In the genomic region with DNA sequence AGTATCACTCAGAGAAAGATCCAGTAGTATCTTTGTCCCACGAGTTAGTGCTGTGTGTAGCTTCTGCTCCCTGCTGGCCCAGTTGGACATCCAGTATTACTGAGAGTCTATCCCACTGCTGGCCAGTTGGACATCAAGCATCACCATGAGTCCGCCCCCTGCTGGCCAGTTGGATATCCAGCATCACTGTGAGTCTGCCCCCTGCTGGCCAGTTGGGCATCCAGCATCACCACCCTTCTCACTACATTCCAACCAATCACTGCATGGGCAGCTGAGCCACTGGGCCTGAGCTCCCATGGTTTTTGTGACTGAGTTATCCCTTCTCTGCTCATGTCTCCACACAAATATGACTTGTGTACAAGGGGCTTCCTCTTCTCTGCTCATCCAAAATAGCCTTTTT, we compare ENCODE assay signal across 8 mouse cellular contexts. TPM values are rescaled to one million over a fixed set of nuclear protein-coding genes. Genes with fewer than 3 reads are reported as not detected.
DNase-seq lines count a peak whose midpoint lies in the region; ATAC-seq and TF ChIP-seq lines count a peak whose summit lies in the region.

No protein-coding gene starts in this region.

- TF ChIP-seq CTCF in midbrain, postnatal 0 days (IDR thresholded peaks at IDR 0.05): peak; percentile 68

- intact Hi-C loops in heart, postnatal 36 days (cut with DNase I): no loop called here

- no peak overlapping the region for H3K4me2 ChIP-seq in midbrain, postnatal 0 days (ENCODE audit: low read depth, low read length, poor library complexity, severe bottlenecking)
- no peak overlapping the region for H3K4me2 ChIP-seq in midbrain, embryonic 15.5 days
- no peak overlapping the region for H3K4me2 ChIP-seq in intestine, embryonic 15.5 days (replicated peaks)

- no peaks in the 10 kb centered on the region for H3K36me3 ChIP-seq in midbrain, postnatal 0 days (ENCODE audit: insufficient read depth, low read length)
- no peaks in the 10 kb centered on the region for H3K36me3 ChIP-seq in midbrain, embryonic 15.5 days (replicated peaks)
- H3K36me3 ChIP-seq in intestine, embryonic 15.5 days: no peaks in the 10 kb centered on the region

- H3K4me3 ChIP-seq in midbrain, postnatal 0 days (ENCODE audit: low read depth, low read length): no peak overlapping the region
- H3K4me3 ChIP-seq in midbrain, embryonic 15.5 days: no peak overlapping the region
- no peak overlapping the region for H3K4me3 ChIP-seq in intestine, embryonic 15.5 days (replicated peaks)

- H3K4me1 ChIP-seq in midbrain, postnatal 0 days (ENCODE audit: insufficient read depth, low read length): no peaks in the 10 kb centered on the region
- no peaks in the 10 kb centered on the region for H3K4me1 ChIP-seq in midbrain, embryonic 15.5 days
- H3K4me1 ChIP-seq in intestine, embryonic 15.5 days (replicated peaks): no peaks in the 10 kb centered on the region

- DNase-seq in cerebellum, postnatal 10 days: peak; percentile 20 to 36
- DNase-seq in midbrain, postnatal 0 days (ENCODE audit: low spot score): no peak
- peak; percentile 19 to 58 for DNase-seq in heart, postnatal 36 days
- DNase-seq in natural killer cell, adult 2 months (ENCODE audit: low spot score in 2 of 2): peak; percentile 61 to 64
- DNase-seq in right cerebral cortex, postnatal 25 days: no peak

- ATAC-seq in cerebellum, adult (ENCODE audit: insufficient number of reproducible peaks, low FRiP score, low TSS enrichment): no peak
- no peak for ATAC-seq in midbrain, postnatal 0 days (ENCODE audit: low FRiP score)
- no peak for ATAC-seq in midbrain, embryonic 15.5 days (replicated peaks)
- ATAC-seq in intestine, embryonic 15.5 days: no peak

- no peaks in the 10 kb centered on the region for H3K27me3 ChIP-seq in midbrain, postnatal 0 days (ENCODE audit: insufficient read depth, low read length)
- no peaks in the 10 kb centered on the region for H3K27me3 ChIP-seq in midbrain, embryonic 15.5 days (replicated peaks)
- no peaks in the 10 kb centered on the region for H3K27me3 ChIP-seq in intestine, embryonic 15.5 days (replicated peaks)

- no peaks in the 10 kb centered on the region for H3K9me3 ChIP-seq in midbrain, postnatal 0 days (ENCODE audit: low read length)
- H3K9me3 ChIP-seq in midbrain, embryonic 15.5 days: no peaks in the 10 kb centered on the region
- H3K9me3 ChIP-seq in intestine, embryonic 15.5 days: no peaks in the 10 kb centered on the region

- WGBS in midbrain, postnatal 0 days: 80% methylated on average over 2 of the region's 2 CpGs
- WGBS in midbrain, embryonic 15.5 days: 86% methylated on average over 2 of the region's 2 CpGs
- WGBS in intestine, embryonic 15.5 days: 98% methylated on average over 2 of the region's 2 CpGs

- no peak overlapping the region for H3K27ac ChIP-seq in midbrain, postnatal 0 days (ENCODE audit: low read depth, low read length)
- H3K27ac ChIP-seq in midbrain, embryonic 15.5 days: no peak overlapping the region
- H3K27ac ChIP-seq in intestine, embryonic 15.5 days: no peak overlapping the region

- no peak overlapping the region for H3K9ac ChIP-seq in midbrain, postnatal 0 days (replicated peaks; ENCODE audit: low read length, poor library complexity, severe bottlenecking)
- H3K9ac ChIP-seq in midbrain, embryonic 15.5 days: no peak overlapping the region
- H3K9ac ChIP-seq in intestine, embryonic 15.5 days: no peak overlapping the region

RNA-seq across cellular contexts. Expression of gene Rtkn2, which starts 33.8 kb away (rescaled TPM):
- total RNA-seq in midbrain, postnatal 0 days (2014; rRNA removed): 2.4 and 3.0 TPM in 2 replicates
- polyA plus RNA-seq in midbrain, postnatal 0 days (2015; fragmentation: Nextera tagmentation; extraction: Ambion mirVana): 2.8 TPM in 2 replicates
- 3.7 and 3.9 TPM in 2 replicates for polyA plus RNA-seq in midbrain, embryonic 15.5 days (2015; fragmentation: Nextera tagmentation; extraction: Ambion mirVana)
- under 1 TPM; 0.35 to 0.53 TPM for total RNA-seq in heart, postnatal 36 days (2021)
- polyA plus RNA-seq in intestine, embryonic 15.5 days (2015; fragmentation: Nextera tagmentation; extraction: Ambion mirVana): 5.7 and 6.1 TPM in 2 replicates

Comparison
In these comparisons a context has a peak if more than half of its experiments do, and no peak if none do; other contexts are left out.
1. DNase-seq: peak in cerebellum, postnatal 10 days (2 of 2), heart, postnatal 36 days (2 of 2) and natural killer cell, adult 2 months (2 of 2); none in midbrain, postnatal 0 days (single experiment) and right cerebral cortex, postnatal 25 days (single experiment).